Mouse (Mus musculus) embryo, embryonic 10 days (tissue): ENCODE measurements at regions not wholly inside any gene's neighbourhood (a gene's known extent, or its start where the extent isn't known, plus 50 kb on each side); places are given as distances from the start of the nearest gene placed in this dataset.
"Not testable (repeated sequence)": the region's sequence is repeated elsewhere in the genome, so short reads cannot be mapped to it uniquely, and the experiment has no call there.

ENCODE experiments used
- DNase-seq: peaks from one replicate; pipeline ENCODE4 v3.0.0-alpha.2; 2015; ENCODE audit warnings: low spot score

- peak; percentile 3 for DNase-seq
Measured at GRCm38 (mm10) chrX:127484659-127485058, 90.6 kb downstream of the 4921511C20Rik start.

- DNase-seq = no peak
Measured at GRCm38 (mm10) chrX:127519114-127519513, 125.0 kb downstream of the 4921511C20Rik start.

GRCm38 (mm10) chrX:127524543-127524942, 130.4 kb downstream of the 4921511C20Rik start:
- not testable (repeated sequence) for DNase-seq

- no peak for DNase-seq
Measured at GRCm38 (mm10) chrX:127554001-127554400, 159.9 kb downstream of the 4921511C20Rik start.
